Mouse (Mus musculus) B cell, adult 2 months (primary cell): ENCODE data around the gene Mum1l1.
"Not testable (repeated sequence)": the region's sequence is repeated elsewhere in the genome, so short reads cannot be mapped to it uniquely, and the experiment has no call there.

Experiments used
- DNase-seq, 2 experiments: peaks; one replicate each; pipeline ENCODE4 v3.0.0; 2022

Mum1l1 gene

GRCm38 (mm10) chrX:139209829-139210225, at the start of gene Mum1l1:
Gene Mum1l1, plus strand, starts transcription at chrX:139210042.
- DNase-seq, result peak; percentile 11 to 20

DNA sequence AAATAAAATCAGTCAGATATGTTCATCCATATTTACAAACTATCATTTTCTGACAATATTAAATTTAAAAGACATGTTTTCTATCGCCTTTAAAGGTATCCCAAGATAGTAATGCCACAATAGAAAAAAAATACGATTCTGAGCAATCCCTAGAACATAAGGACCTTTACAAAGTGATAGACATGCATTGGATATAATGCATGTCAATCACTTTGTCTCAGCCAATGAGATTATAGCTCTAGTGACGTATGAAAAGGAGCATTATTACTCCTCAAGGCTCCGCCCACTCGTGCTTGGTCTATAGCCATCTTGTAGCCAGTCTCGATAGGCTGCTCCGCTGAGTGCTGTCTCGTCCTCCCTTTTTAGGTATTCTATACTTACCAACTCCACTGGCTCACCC, 30.9 kb upstream of the Mum1l1 start, which contains the start of gene 4933428M09Rik:
Gene 4933428M09Rik (plus strand): TSS at position 301 of the 400 bp plus-strand sequence.
- no peak for DNase-seq

GRCm38 (mm10) chrX:139191506-139191905, 18.3 kb upstream of the Mum1l1 start:
- DNase-seq, result not testable (repeated sequence)

DNA sequence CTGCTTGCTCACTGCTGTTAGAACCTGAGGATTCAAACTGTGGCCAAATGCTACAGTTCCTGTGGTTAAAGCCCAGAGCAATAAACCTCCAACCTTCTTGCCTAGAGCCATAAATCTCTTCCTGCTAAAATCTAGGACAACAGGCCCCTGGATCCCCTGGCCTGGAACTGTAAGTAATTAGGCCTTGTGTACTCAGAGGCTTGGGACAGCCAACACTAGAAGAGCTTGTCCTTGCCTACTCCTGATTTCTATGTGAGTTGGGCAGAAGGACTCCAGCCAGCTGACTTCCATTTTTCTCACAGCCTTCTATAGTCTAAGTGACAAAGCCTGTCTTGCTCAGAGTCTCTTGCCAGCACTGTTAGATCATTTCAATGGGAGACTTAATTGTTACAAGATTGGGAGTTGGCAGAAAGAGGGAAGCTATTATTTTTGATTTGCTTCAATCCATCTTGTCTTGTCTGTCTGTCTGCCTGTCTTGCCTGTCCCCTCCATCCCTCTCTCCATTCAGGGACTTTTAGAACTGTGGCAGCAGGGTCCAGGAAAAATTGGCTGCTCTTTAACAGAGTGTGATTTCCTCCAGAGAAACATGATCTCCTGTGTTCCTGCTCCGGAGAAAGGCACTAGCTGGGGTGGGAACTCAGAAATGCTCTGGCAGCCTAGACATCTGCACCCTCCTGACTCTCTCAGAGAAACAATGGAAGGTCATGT, 15.1 kb upstream of the Mum1l1 start:
- no peak for DNase-seq

GRCm38 (mm10) chrX:139209191-139209828, 532 bp upstream of the Mum1l1 start:
- DNase-seq, result not testable (repeated sequence)

- DNase-seq, result no peak
Measured at GRCm38 (mm10) chrX:139214765-139215164, 4.9 kb downstream of the Mum1l1 start.

- no peak for DNase-seq
Measured at GRCm38 (mm10) chrX:139216409-139216808, 6.6 kb downstream of the Mum1l1 start.

GRCm38 (mm10) chrX:139216991-139217593, 7.2 kb downstream of the Mum1l1 start:
- no peak for DNase-seq

GRCm38 (mm10) chrX:139217776-139218175, 7.9 kb downstream of the Mum1l1 start:
- DNase-seq, result no peak

DNA sequence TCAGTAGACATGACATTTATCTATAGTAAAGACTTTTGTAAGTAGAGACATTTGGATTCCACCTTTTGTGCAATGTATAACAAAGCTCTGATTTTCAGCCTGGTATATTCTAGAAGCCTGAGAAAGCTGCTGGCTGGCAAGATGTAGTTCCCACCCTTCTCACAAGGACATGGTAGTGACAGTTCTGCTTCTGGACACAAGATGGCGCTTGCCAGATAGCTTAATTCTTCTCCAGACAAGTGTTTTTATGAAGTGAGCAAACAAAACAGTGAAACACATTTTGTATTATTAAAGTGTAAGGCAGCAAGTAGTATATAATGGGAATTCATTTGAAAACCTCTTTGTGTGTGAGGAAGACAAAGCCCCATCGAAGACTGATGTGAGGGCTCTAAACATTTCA, 9.2 kb downstream of the Mum1l1 start:
- peak in 1 of 2 experiments; percentile 3 for DNase-seq

GRCm38 (mm10) chrX:139220830-139221229, 11.0 kb downstream of the Mum1l1 start:
- no peak for DNase-seq

GRCm38 (mm10) chrX:139221893-139222292, 12.1 kb downstream of the Mum1l1 start:
- DNase-seq, result no peak

- DNase-seq, result no peak
Measured at GRCm38 (mm10) chrX:139231143-139231542, 21.3 kb downstream of the Mum1l1 start.

DNA sequence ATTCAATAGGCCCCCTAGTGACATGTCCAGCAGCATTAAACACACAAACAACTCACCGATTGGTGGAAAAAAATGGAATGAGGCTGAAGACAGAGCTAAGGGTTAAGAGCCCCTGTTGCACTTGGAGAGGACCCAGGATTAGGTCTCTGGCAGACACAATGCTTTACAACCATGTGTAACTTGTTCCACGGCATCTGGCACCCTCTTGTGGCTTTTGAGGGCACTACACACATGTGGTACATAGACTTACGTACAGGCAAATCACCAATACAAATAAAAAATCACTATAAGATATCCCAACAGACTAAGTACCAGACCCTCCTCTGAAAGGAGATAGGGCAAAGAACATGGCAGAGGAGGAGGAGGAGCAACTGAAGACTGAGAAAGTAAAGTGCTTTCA, 37.5 kb downstream of the Mum1l1 start:
- DNase-seq, result no peak

DNA sequence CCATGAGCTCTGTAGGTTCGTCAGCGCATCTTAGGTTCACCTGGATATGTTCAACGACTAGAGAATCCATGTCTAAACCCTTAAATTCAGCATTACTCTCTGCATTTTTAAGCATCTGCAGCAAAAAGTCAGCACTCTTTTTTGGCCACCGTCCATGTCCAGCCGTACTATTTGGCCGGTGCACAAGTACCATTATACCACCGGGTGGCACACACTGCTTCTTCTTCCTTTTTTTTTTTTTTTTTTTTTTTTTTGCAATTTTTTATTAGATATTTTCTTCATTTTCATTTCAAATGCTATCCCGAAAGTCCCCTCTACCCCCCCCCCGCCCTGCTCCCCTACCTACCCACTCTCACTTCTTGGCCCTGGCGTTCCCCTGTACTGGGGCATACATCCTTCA, 47.2 kb downstream of the Mum1l1 start:
- DNase-seq, result no peak

DNA sequence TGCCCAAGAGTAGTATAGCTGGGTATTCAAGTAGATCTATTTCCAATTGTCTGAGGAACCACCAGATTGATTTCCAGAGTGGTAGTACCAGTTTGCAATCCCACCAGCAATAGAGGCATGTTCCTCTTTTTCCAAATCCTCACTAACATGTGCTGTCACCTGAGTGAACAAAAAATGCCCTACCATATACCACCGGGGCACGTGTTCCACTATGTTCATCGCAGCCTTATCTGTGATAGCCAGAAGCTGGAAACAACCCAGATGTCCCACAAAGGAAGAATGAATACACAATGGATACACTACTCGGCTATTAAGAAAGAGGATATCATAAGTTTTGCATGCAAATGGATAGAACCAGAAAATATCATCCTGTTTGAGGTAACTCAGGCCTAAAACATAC, 72.1 kb downstream of the Mum1l1 start:
- DNase-seq, result no peak
